Mouse (Mus musculus) neural tube, embryonic 15.5 days (tissue): ENCODE data around the gene Rasgef1a. TPM values are rescaled to one million over a fixed set of nuclear protein-coding genes. Genes with fewer than 3 reads are reported as not detected.

Source experiments
- ATAC-seq: fragments of 200-750 bp; cut with Nextera tagmentation; 2 replicates; pipeline ENCODE4 v1.8.0; 2017; ENCODE audit warnings: mild to moderate bottlenecking, moderate TSS enrichment, moderate library complexity; ENCODE audit not compliant: low FRiP score
- H3K27ac ChIP-seq: fragments of 300-500 bp; sonication (generic); replicated peaks from 2 replicates; pipeline ENCODE4 v1.5.1; 2015; ENCODE audit warnings: mild to moderate bottlenecking, inconsistent platforms
- H3K27me3 ChIP-seq: fragments of 300-500 bp; sonication (generic); replicated peaks from 2 replicates; pipeline ENCODE4 v1.6.1; 2015; ENCODE audit warnings: inconsistent platforms
- H3K36me3 ChIP-seq: fragments of 300-500 bp; sonication (generic); 2 replicates; pipeline ENCODE4 v1.6.1; 2015; ENCODE audit warnings: inconsistent platforms
- H3K4me1 ChIP-seq: fragments of 300-500 bp; sonication (generic); 2 replicates; pipeline ENCODE4 v1.6.1; 2015; ENCODE audit warnings: inconsistent platforms
- H3K4me2 ChIP-seq: fragments of 300-500 bp; sonication (generic); 2 replicates; pipeline ENCODE4 v1.6.1; 2015; ENCODE audit warnings: inconsistent platforms, mild to moderate bottlenecking, moderate library complexity
- H3K4me3 ChIP-seq: fragments of 300-500 bp; sonication (generic); replicated peaks from 2 replicates; pipeline ENCODE4 v1.5.1; 2015; ENCODE audit warnings: mild to moderate bottlenecking, inconsistent platforms
- H3K9ac ChIP-seq: fragments of 300-500 bp; sonication (generic); replicated peaks from 2 replicates; pipeline ENCODE4 v1.6.1; 2015; ENCODE audit warnings: mild to moderate bottlenecking, inconsistent platforms
- H3K9me3 ChIP-seq: fragments of 300-500 bp; sonication (generic); replicated peaks from 2 replicates; pipeline ENCODE4 v1.6.1; 2016; ENCODE audit warnings: inconsistent platforms
- WGBS: fragments of 180-500 bp; shearing (Covaris S2); methylation state at CpG from one replicate; pipeline ENCODE4 v1.1.7; 2015; ENCODE audit warnings: mixed read lengths; 5-methylcytosine and 5-hydroxymethylcytosine counted together
- polyA plus RNA-seq: library from polyadenylated mRNA; unstranded; fragments of >200 nt; fragmentation: Nextera tagmentation; extraction: Ambion mirVana; gene quantifications from 2 replicates; pipeline ENCODE4 v1.2.1, GENCODE M21; 2015

The Rasgef1a gene
- polyA plus RNA-seq, 1 experiment from 2014 or later, result 4.3 TPM

DNA sequence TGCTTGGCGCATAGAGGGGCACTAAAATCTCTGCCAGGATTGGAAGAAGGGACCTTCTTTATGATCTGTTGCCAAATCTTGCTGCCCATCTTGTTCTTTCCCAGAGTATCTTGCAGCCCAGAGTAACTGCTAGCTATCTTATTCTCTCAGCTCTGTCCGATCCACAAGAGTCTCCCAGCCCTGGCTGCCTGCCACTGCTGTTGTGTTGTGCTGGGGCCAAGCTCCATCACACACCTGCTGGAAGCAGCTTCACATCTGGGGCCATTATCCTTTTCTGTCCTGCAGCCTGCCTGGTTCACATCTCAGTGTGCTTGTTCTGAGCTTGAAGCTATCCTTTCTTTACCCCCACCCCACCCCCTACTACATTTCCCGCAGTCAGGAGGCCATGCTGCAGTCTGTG is 65.0 kb downstream of the Rasgef1a start:
- Histone ChIP-seq H3K4me2 (no peak overlapping the region), H3K4me1 (peaks cover 22% of the 10 kb centered on the region), H3K4me3 (no peak overlapping the region), H3K9me3 (no peaks in the 10 kb centered on the region), H3K36me3 (no peaks in the 10 kb centered on the region), H3K9ac (no peak overlapping the region), H3K27me3 (no peaks in the 10 kb centered on the region), H3K27ac (no peak overlapping the region)
- WGBS, result 63% methylated on average over 3 of the region's 3 CpGs
- ATAC-seq, result no peak

DNA sequence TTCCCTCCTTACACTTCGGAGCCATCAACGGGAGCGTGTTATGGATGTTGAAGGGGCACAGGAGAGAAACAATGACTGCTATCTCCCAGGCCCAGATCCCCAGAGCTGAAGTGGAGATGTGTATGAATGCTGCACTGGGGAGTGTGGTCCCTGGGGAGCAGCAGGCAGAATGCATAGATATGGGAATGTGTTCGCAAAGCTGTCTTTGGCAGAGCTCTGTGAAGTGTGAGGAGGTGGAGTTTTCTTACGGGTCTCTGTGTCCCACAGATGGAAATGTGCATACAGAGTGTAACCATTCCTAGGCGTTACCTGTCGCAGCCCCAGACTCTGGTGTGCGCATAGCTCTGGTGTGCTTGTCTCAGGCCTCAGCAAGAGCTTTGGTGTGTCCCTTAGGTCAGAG is 65.5 kb downstream of the Rasgef1a start:
- Histone ChIP-seq H3K9me3 (no peaks in the 10 kb centered on the region), H3K36me3 (no peaks in the 10 kb centered on the region), H3K4me1 (peaks cover 22% of the 10 kb centered on the region), H3K27me3 (no peaks in the 10 kb centered on the region), H3K9ac (no peak overlapping the region), H3K4me3 (no peak overlapping the region), H3K4me2 (no peak overlapping the region), H3K27ac (no peak overlapping the region)
- 85% methylated on average over 8 of the region's 8 CpGs for WGBS
- ATAC-seq, result no peak

DNA sequence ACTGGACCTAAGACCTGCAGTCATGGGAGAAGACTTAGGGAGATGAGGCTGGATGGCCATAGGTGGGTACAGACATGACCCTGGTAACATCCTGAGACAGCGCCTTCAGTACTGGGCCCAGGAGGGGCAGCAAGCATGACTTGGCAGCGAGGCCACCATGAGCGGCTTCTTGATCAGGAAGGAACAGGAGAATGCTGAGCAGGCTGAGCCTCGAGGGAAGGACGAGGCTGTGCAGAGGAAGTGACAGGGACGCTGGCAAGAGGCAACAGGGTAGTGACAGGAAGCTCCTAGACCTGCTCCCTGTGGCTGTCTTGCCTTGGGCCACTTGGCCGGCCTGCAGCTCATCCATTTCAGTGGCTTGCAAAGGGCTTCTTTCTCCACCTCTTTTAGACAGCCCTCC is 66.2 kb downstream of the Rasgef1a start:
- Histone ChIP-seq H3K27ac (no peak overlapping the region), H3K9me3 (no peaks in the 10 kb centered on the region), H3K27me3 (no peaks in the 10 kb centered on the region), H3K36me3 (no peaks in the 10 kb centered on the region), H3K4me3 (no peak overlapping the region), H3K4me1 (peaks cover 22% of the 10 kb centered on the region), H3K4me2 (no peak overlapping the region), H3K9ac (no peak overlapping the region)
- ATAC-seq, result no peak
- WGBS, result 81% methylated on average over 7 of the region's 7 CpGs

DNA sequence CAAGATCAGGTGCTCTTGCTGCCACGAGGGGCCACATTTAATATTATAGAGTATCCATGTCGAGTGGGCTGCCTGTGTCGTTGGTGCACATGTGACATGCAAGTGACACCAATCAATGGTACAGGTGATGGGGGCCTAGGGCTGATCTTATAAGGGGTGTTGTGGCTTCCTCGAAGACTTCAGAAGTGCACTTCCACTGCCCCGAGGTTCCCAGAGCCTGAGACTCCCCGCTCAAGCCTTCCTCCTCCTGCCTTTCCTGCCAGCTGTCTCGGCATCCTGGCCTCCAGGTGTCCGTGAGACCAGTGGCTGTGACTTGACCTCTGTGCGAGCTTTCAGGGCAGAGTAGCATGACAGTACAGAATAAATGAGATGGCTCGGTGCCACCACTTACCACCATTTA is 67.5 kb downstream of the Rasgef1a start:
- 70% methylated on average over 10 of the region's 10 CpGs for WGBS
- ATAC-seq, result no peak
- H3K27ac ChIP-seq, result no peak overlapping the region
- no peaks in the 10 kb centered on the region for H3K36me3 ChIP-seq
- no peak overlapping the region for H3K4me3 ChIP-seq
- no peaks in the 10 kb centered on the region for H3K9me3 ChIP-seq
- H3K9ac ChIP-seq, result no peak overlapping the region
- no peaks in the 10 kb centered on the region for H3K27me3 ChIP-seq
- H3K4me1 ChIP-seq, result peaks cover 22% of the 10 kb centered on the region
- no peak overlapping the region for H3K4me2 ChIP-seq

DNA sequence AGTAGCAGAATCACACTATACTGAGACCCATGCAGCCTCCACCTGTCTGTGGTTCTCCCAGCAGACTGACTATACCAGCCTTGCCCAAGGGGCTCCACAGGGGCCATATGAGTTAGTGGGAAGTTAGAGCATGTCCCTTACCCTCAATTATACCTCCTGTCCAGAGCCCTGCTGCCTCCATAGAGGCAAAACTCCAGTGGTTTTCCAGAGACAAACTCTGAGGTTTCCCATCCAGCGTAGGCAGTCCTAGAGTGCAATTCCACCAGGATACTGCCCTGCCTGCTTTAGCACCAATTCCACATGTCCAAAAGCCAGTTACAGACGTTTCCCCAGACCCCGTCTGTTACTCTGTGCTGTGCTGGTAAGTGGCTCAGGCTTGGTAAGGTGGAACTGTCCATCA is 68.1 kb downstream of the Rasgef1a start:
- no peak for ATAC-seq
- Histone ChIP-seq H3K27me3 (no peaks in the 10 kb centered on the region), H3K36me3 (no peaks in the 10 kb centered on the region), H3K4me3 (no peak overlapping the region), H3K4me2 (no peak overlapping the region), H3K9ac (no peak overlapping the region), H3K27ac (no peak overlapping the region), H3K9me3 (no peaks in the 10 kb centered on the region), H3K4me1 (peaks cover 17% of the 10 kb centered on the region)
- WGBS, result 67% methylated on average over 3 of the region's 3 CpGs

DNA sequence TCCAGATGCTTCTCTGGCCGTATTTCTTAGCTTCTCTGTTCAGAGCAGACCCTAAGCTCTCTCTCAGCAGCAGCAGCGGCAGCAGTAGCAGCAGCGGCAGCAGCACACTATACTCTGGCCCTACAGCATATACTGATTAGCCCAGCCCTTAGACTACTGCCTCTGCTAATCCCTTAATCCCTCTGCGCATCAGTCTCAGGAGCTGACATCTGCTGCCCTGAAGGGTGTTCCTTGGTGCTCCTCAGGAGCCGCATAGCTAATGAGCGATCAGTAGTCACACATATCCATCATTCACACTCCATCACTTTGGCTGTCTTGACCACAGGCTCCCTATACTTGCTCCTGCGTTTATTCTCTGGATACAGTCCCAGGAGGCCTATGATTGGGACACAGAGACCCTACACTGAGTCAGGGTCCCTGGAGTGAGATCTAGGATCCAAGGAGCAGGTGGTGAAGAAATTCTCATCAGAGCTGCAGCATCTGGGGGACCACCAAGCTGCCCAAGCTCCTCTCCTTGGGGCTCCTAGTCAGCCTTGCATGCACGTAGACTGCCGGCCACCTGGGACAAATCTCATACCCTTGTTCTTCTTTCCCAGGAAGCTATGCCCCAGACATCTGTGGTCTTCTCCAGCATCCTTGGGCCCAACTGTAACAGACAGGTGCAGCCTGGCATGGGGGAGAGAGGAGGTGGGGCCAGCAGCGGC is 68.7 kb downstream of the Rasgef1a start:
- Histone ChIP-seq H3K27me3 (no peaks in the 10 kb centered on the region), H3K9me3 (no peaks in the 10 kb centered on the region), H3K36me3 (no peaks in the 10 kb centered on the region), H3K4me3 (no peak overlapping the region), H3K9ac (no peak overlapping the region; the same call in 1 of the 2 replicates), H3K27ac (no peak overlapping the region), H3K4me1 (peaks cover 14% of the 10 kb centered on the region; the same call in 1 of the 2 replicates), H3K4me2 (no peak overlapping the region)
- WGBS, result 52% methylated on average over 10 of the region's 10 CpGs
- no peak for ATAC-seq

DNA sequence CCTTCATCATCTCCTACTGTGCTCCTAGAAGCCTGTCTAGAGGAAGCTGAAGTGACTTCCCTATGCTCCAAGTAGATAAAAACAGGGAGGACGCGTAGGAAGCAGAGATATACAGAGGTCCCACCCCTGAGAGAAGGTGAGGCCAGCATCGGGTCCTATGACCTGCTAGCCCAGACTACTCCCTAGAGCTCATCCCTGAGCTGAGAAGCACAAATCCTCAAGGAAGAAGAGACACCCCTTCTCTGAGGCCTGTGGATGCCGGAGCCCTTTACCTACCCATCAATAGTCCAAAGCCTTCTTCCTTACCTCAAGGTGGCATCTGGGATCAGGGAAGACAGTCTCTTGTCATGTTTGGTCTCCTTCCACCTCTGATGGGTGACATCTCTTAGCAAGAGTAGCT is 69.5 kb downstream of the Rasgef1a start:
- ATAC-seq, result no peak
- Histone ChIP-seq H3K27ac (no peak overlapping the region), H3K9ac (no peak overlapping the region), H3K36me3 (no peaks in the 10 kb centered on the region), H3K27me3 (no peaks in the 10 kb centered on the region), H3K4me3 (no peak overlapping the region), H3K4me1 (peaks cover 14% of the 10 kb centered on the region; the same call in 1 of the 2 replicates), H3K9me3 (no peaks in the 10 kb centered on the region), H3K4me2 (no peak overlapping the region)
- 96% methylated on average over 4 of the region's 4 CpGs for WGBS

DNA sequence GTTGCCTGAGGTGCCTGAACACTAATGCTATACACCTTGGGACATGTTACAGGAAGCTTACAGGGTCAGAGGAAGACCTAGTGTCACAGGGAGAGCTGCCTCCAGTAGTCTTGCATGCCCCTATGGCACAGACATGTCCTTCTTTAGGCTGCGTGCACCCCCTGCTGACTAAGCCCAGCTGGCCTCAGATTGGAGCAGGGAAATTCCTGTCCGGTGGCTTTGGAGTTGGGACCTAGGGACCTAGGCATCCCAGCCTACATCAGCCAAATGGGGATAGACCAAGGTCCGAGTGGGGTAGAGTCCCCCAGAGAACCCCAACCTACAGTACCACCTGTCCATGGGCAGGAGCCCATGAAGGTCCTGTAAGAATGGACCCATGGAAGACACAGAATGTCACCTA is 71.1 kb downstream of the Rasgef1a start:
- H3K4me3 ChIP-seq, result no peak overlapping the region
- H3K4me2 ChIP-seq, result no peak overlapping the region
- no peak overlapping the region for H3K9ac ChIP-seq
- no peaks in the 10 kb centered on the region for H3K9me3 ChIP-seq
- peaks cover 3% of the 10 kb centered on the region; the same call in 1 of the 2 replicates for H3K36me3 ChIP-seq
- no peak overlapping the region for H3K27ac ChIP-seq
- 0 out of 2 replicates have a peak, but pooled peaks cover 3% of the 10 kb centered on the region for H3K4me1 ChIP-seq
- 79% methylated on average over 3 of the region's 3 CpGs for WGBS
- H3K27me3 ChIP-seq, result no peaks in the 10 kb centered on the region
- ATAC-seq, result no peak

DNA sequence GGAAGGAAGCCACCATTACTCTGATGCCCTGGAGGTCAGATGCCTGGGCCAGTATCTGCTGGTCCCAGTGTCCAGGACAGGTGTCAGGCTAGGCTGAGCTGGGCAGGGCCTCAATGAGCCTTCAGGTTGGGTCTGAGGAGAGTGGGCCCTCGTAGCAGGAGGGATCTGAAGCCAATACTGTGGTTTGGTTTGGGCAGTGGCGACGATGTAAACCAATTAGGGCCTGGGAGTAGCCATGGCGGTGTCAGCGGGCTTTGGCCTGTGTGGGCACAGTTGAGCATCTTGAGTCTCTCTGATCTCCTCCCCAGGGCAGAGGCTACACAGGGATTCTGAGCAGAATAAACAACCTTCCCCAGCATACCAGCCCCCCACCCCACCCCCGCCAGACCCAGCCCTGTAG is 72.4 kb downstream of the Rasgef1a start:
- no peaks in the 10 kb centered on the region for H3K27me3 ChIP-seq
- no peak for ATAC-seq
- H3K9me3 ChIP-seq, result no peaks in the 10 kb centered on the region
- WGBS, result 84% methylated on average over 6 of the region's 6 CpGs
- H3K4me1 ChIP-seq, result 0 out of 2 replicates have a peak, but pooled peaks cover 3% of the 10 kb centered on the region
- no peak overlapping the region for H3K9ac ChIP-seq
- no peak overlapping the region for H3K4me2 ChIP-seq
- H3K4me3 ChIP-seq, result no peak overlapping the region
- H3K36me3 ChIP-seq, result peaks cover 3% of the 10 kb centered on the region; the same call in 1 of the 2 replicates
- no peak overlapping the region for H3K27ac ChIP-seq

DNA sequence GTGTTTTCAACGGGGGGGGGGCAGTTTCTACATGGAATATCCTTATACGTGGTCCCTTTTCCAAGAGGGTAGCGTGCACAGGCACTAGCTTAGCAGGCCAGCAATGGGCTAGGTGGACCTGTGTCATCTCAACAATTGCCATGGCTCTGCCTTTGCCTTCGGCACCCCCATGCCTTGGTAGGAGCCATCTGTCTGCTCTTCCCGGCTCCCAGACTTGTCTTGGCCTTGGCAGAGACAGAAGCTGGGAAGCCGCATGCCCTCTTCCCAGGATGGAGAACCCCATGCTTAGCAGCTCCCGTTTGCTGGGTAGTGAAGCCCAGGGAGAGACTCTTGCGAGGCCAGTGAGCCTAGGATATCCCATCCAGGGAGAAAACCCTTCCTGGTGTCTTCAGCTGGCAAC is 73.4 kb downstream of the Rasgef1a start:
- no peak for ATAC-seq
- Histone ChIP-seq H3K4me1 (no peaks in the 10 kb centered on the region), H3K4me3 (no peak overlapping the region), H3K36me3 (peaks cover 3% of the 10 kb centered on the region; the same call in 1 of the 2 replicates), H3K9ac (no peak overlapping the region), H3K27ac (no peak overlapping the region), H3K9me3 (no peaks in the 10 kb centered on the region), H3K27me3 (no peaks in the 10 kb centered on the region), H3K4me2 (no peak overlapping the region)
- 91% methylated on average over 8 of the region's 8 CpGs for WGBS

DNA sequence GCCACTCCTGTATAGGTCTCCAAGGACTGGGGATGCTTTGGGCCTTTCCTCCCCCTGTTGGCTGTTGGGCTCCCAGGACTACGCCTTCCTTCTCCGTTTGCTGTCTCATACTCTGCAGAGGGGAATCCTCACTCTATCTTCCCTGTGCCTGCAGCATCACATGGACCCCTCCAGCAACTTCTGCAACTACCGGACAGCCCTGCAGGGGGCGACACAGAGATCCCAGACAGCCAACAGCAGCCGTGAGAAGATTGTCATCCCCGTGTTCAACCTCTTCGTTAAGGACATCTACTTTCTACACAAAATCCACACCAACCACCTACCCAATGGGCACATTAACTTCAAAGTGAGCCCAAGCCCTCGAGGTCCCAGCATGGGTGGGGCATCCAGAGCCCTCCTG is 76.7 kb downstream of the Rasgef1a start:
- no peaks in the 10 kb centered on the region for H3K4me1 ChIP-seq
- no peak overlapping the region for H3K27ac ChIP-seq
- no peak overlapping the region for H3K4me3 ChIP-seq
- WGBS, result 55% methylated on average over 8 of the region's 8 CpGs
- H3K27me3 ChIP-seq, result no peaks in the 10 kb centered on the region
- no peaks in the 10 kb centered on the region for H3K9me3 ChIP-seq
- peaks cover 3% of the 10 kb centered on the region; the same call in 1 of the 2 replicates for H3K36me3 ChIP-seq
- no peak for ATAC-seq
- no peak overlapping the region for H3K9ac ChIP-seq
- no peak overlapping the region for H3K4me2 ChIP-seq

DNA sequence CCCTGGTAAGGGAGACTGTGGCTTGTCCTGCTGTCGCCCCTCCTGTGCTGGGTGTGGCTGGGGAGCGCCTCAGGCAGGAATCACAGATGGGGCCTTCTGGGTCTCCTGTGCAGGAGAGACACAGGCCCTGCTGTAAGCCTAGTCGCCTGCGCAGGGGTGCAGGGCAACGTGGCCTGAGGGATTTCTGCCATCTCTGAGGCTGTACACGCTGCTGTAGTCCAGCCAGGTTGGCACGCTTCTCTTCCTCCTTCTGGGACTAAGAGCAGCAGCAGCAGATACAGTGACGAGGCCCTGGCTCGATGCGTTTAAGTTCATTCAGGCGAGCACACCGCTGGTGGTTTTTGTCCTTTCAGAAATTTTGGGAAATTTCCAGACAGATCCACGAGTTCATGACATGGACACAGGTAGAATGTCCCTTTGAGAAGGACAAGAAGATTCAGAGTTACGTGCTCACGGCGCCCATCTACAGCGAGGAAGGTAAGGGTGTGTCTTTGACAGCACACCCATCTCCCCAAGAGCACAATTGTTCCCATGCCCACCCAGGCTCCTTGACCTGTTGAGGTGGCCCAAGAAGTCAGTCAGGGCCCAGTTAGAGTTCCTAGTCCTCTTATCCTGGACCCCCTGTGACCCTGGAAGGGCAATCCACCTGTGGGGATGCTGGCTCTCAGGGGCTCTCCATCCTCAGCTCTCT is 77.7 kb downstream of the Rasgef1a start:
- WGBS, result 75% methylated on average over 17 of the region's 17 CpGs
- H3K4me1 ChIP-seq, result no peaks in the 10 kb centered on the region
- H3K36me3 ChIP-seq, result peaks cover 3% of the 10 kb centered on the region; the same call in 1 of the 2 replicates
- H3K4me3 ChIP-seq, result no peak overlapping the region
- H3K9me3 ChIP-seq, result no peaks in the 10 kb centered on the region
- no peak overlapping the region for H3K4me2 ChIP-seq
- no peak for ATAC-seq
- no peak overlapping the region for H3K27ac ChIP-seq
- H3K27me3 ChIP-seq, result no peaks in the 10 kb centered on the region
- H3K9ac ChIP-seq, result no peak overlapping the region
